Mouse (Mus musculus) adrenal gland, postnatal 14 days (tissue): ENCODE data around the gene Atp10b. TPM values are rescaled to one million over a fixed set of nuclear protein-coding genes. Genes with fewer than 3 reads are reported as not detected.

Experiments
- total RNA-seq: library from RNA; stranded (reverse); gene quantifications from 2 replicates; pipeline ENCODE4 v1.2.3, GENCODE M21; 2021

Gene Atp10b
- total RNA-seq, 1 experiment from 2014 or later: 0.07 TPM

Other genes starting within 250 kb of the Atp10b start
- gene Gm9972, start 114.1 kb upstream of the Atp10b start, total RNA-seq: not detected in 2 replicates